28 mouse cellular contexts compared by ENCODE assay signal in the genomic region with DNA sequence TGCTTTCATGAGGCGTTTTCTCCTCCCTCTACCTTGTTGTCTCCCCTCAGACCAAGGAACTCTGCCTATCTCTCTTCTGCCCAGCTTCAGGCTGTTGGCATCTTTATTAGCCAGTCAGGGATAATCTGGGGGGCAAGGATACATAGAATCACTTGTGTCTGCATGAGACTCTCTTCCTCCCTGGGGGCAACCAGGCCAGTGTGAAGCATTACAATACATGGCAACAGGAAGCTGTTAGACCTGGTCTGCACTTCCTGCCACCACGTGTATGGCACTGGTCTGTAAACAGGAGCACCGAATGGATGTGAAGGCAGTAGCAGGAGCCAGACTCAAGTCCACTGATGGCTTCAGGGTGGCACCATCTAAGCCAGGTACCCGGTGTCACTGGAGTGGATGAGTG. TPM values are rescaled to one million over a fixed set of nuclear protein-coding genes. Genes with fewer than 3 reads are reported as not detected.
DNase-seq lines count a peak whose midpoint lies in the region; ATAC-seq lines count a peak whose summit lies in the region.
"Had no signal": no experiment of that assay in that cellular context is flagged by ENCODE, and none has a peak within 500 bp of the region (broad histone marks: within the 10 kb centered on the region; RNA-seq: fewer than 3 reads in every experiment).

No protein-coding gene starts in this region.

- intact Hi-C loops in heart, postnatal 36 days (cut with DNase I): no loop called here

- no peak overlapping the region for H3K27ac ChIP-seq in heart, embryonic 12.5 days (ENCODE audit: poor library complexity, severe bottlenecking)
- no peak overlapping the region for H3K27ac ChIP-seq in hindbrain, embryonic 10.5 days
- H3K27ac ChIP-seq: embryonic facial prominence, embryonic 10.5 days; midbrain, embryonic 10.5 days; neural tube, embryonic 12.5 days had no signal

- no peak overlapping the region for H3K9ac ChIP-seq in heart, embryonic 12.5 days
- H3K9ac ChIP-seq: neural tube, embryonic 12.5 days had no signal

- WGBS in heart, embryonic 12.5 days: 55% methylated on average over 4 of the region's 4 CpGs
- WGBS in hindbrain, embryonic 10.5 days: 66% methylated on average over 4 of the region's 4 CpGs

- peak overlapping the region; percentile 99; the same call in 1 of the 2 replicates for H3K4me2 ChIP-seq in heart, embryonic 12.5 days
- H3K4me2 ChIP-seq: neural tube, embryonic 12.5 days had no signal

- no peak for DNase-seq in heart, postnatal 36 days
- DNase-seq in spleen, postnatal 36 days (ENCODE audit: low spot score in 2 of 2): peak; percentile 72 to 76
- no peak for DNase-seq in spleen, postnatal 14 days (ENCODE audit: low spot score in 2 of 2)
- DNase-seq in induced T-regulatory cell, adult 2 months (ENCODE audit: low read depth): peak; percentile 36
- DNase-seq in splenic B cell, adult 2 months (ENCODE audit: low read depth, low spot score): peak; percentile 59
- no peak for DNase-seq in cerebellum, adult 18-20 months
- no peak for DNase-seq in hindbrain, embryonic 10.5 days (ENCODE audit: low spot score)
- DNase-seq: adrenal gland, postnatal 25 days; cerebellum, adult 8-10 months; heart, postnatal 4 days; lung, adult 18-20 months; lung, postnatal 14 days; thymus, postnatal 4 days had no signal

- H3K27me3 ChIP-seq in heart, embryonic 12.5 days (replicated peaks): 0 out of 2 replicates have a peak, but pooled peaks cover 7% of the 10 kb centered on the region
- no peaks in the 10 kb centered on the region for H3K27me3 ChIP-seq in splenic B cell, adult 2 months (ENCODE audit: control insufficient read depth, insufficient read depth, low read length, poor library complexity, severe bottlenecking)
- H3K27me3 ChIP-seq in hindbrain, embryonic 10.5 days (ENCODE audit: insufficient read depth, poor library complexity, severe bottlenecking): peaks cover 65% of the 10 kb centered on the region

- ATAC-seq in heart, embryonic 12.5 days (ENCODE audit: insufficient number of reproducible peaks, low FRiP score): no peak
- ATAC-seq: hindbrain, embryonic 16.5 days; intestine, postnatal 0 days had no signal

- no peaks in the 10 kb centered on the region; the same call in 1 of the 2 replicates for H3K9me3 ChIP-seq in heart, embryonic 12.5 days (replicated peaks)
- peaks cover 4% of the 10 kb centered on the region; the same call in 1 of the 2 replicates for H3K9me3 ChIP-seq in hindbrain, embryonic 10.5 days
- H3K9me3 ChIP-seq: embryonic facial prominence, embryonic 10.5 days; midbrain, embryonic 10.5 days; neural tube, embryonic 12.5 days had no signal

- H3K4me3 ChIP-seq in heart, embryonic 12.5 days: no peak overlapping the region
- no peak overlapping the region for H3K4me3 ChIP-seq in hindbrain, embryonic 10.5 days
- H3K4me3 ChIP-seq: embryonic facial prominence, embryonic 10.5 days; midbrain, embryonic 10.5 days; neural tube, embryonic 12.5 days had no signal

- H3K4me1 ChIP-seq in heart, embryonic 12.5 days (replicated peaks): peaks cover 32% of the 10 kb centered on the region
- H3K4me1 ChIP-seq in hindbrain, embryonic 10.5 days (replicated peaks): peaks cover 36% of the 10 kb centered on the region

- H3K36me3 ChIP-seq in heart, embryonic 12.5 days: peaks cover 17% of the 10 kb centered on the region
- H3K36me3 ChIP-seq in splenic B cell, adult 2 months (ENCODE audit: control insufficient read depth, insufficient read depth, low read length, poor library complexity, severe bottlenecking): peaks cover 15% of the 10 kb centered on the region
- H3K36me3 ChIP-seq in hindbrain, embryonic 10.5 days: no peaks in the 10 kb centered on the region
- H3K36me3 ChIP-seq: embryonic facial prominence, embryonic 10.5 days; midbrain, embryonic 10.5 days; neural tube, embryonic 12.5 days had no signal

RNA-seq across cellular contexts. Expression of a gene that starts 3.6 kb away (rescaled TPM):
- 11.2 and 12.5 TPM in 2 replicates for polyA plus RNA-seq in heart, embryonic 12.5 days (2016; fragmentation: Nextera tagmentation; extraction: Ambion mirVana)
- total RNA-seq in heart, postnatal 36 days (2021): 1 to 10 TPM; 3.1 to 3.7 TPM
- polyA plus RNA-seq in hindbrain, embryonic 10.5 days (2016; fragmentation: Nextera tagmentation; extraction: Ambion mirVana): 2.8 and 3.1 TPM in 2 replicates

RNA-seq across cellular contexts. Expression of a gene that starts 22.3 kb away (rescaled TPM):
- 10.6 and 15.4 TPM in 2 replicates for polyA plus RNA-seq in heart, embryonic 12.5 days (2016; fragmentation: Nextera tagmentation; extraction: Ambion mirVana)
- total RNA-seq in heart, postnatal 36 days (2021): 1 to 10 TPM; 2.7 to 5.8 TPM
- polyA plus RNA-seq in hindbrain, embryonic 10.5 days (2016; fragmentation: Nextera tagmentation; extraction: Ambion mirVana): 13.5 TPM in 2 replicates
- total RNA-seq: common myeloid progenitor, adult 5-6 weeks; monocyte, adult 5-6 weeks had no signal

RNA-seq across cellular contexts. Expression of a gene that starts 58.8 kb away (rescaled TPM):
- not detected in 2 replicates for polyA plus RNA-seq in heart, embryonic 12.5 days (2016; fragmentation: Nextera tagmentation; extraction: Ambion mirVana)
- not detected for total RNA-seq in heart, postnatal 36 days (2021)
- not detected in 2 replicates for polyA plus RNA-seq in hindbrain, embryonic 10.5 days (2016; fragmentation: Nextera tagmentation; extraction: Ambion mirVana)
- total RNA-seq: adrenal gland, postnatal 25 days; gastrocnemius, adult 8-10 months; heart, postnatal 4 days; layer of hippocampus, postnatal 10 days; MEL; monocyte, adult 5-6 weeks had no signal
- polyA plus RNA-seq: embryonic facial prominence, embryonic 10.5 days; heart, embryonic 14.5 days; hindbrain, embryonic 16.5 days; intestine, postnatal 0 days; large intestine, adult 2 months; limb, embryonic 11.5 days; midbrain, embryonic 10.5 days; stomach, embryonic 14.5 days had no signal

Comparison
In these comparisons a context has a peak if more than half of its experiments do, and no peak if none do; other contexts are left out.
1. DNase-seq: peak in spleen, postnatal 36 days (2 of 2), induced T-regulatory cell, adult 2 months (single experiment) and splenic B cell, adult 2 months (single experiment); none in heart, postnatal 36 days (0 of 2), spleen, postnatal 14 days (0 of 2), cerebellum, adult 18-20 months (0 of 2) and hindbrain, embryonic 10.5 days (single experiment).